Mouse (Mus musculus): ENCODE measurements around the gene Sez6.

Gene Sez6

GRCm38 (mm10) chr11:77906097-77906687, 24.4 kb upstream of the Sez6 start:
- DNase-seq (ENCODE audit: low spot score in 2 of 2) = no peak

- DNase-seq (ENCODE audit: low spot score in 2 of 2) = no peak
These were observed 23.8 kb upstream of the Sez6 start for GRCm38 (mm10) chr11:77906747-77907174.

DNA sequence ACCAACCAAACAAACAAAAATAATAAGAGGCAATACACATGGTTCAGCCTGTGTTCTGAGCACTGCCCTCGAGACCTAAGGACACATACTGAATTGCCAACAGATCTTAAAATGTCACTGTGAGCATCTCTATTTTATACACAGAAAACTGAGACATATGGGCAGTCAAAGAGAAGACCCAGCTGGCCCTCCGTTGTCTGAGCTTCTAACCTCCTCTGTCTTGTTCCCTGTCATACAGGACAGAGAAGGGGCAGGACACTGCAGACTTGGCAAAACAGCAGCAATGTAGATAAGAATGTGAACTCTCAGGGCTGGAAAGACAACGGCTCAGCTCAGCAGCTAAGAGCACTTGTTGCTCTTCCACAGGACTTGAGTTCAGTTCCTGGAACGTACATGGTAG, 22.1 kb upstream of the Sez6 start:
- DNase-seq (ENCODE audit: low spot score in 2 of 2) = no peak

GRCm38 (mm10) chr11:77909376-77909775, 21.2 kb upstream of the Sez6 start:
- no peak for DNase-seq (ENCODE audit: low spot score in 2 of 2)

DNA sequence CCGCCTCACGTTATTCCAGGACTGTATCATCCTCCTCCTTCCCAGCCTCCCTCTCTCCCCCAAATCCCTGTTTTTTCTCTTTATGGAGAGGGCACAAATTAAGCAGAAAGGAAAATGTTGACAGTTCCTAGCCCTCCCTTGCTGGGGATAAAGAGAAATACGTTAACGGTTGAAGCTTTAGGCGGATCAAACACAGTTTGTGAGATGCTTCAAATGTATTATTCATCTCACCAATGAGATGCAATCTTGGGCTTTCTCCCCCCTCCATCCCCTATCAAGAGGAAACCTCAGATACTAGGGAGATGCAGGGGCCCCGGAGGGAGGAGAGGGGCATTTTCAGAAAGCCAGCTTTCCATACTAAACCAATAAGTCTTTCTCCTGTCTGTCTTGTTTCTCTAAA, 20.8 kb upstream of the Sez6 start:
- no peak for DNase-seq (ENCODE audit: low spot score in 2 of 2)

GRCm38 (mm10) chr11:77913505-77913904, 17.1 kb upstream of the Sez6 start:
- no peak for DNase-seq (ENCODE audit: low spot score in 2 of 2)

DNA sequence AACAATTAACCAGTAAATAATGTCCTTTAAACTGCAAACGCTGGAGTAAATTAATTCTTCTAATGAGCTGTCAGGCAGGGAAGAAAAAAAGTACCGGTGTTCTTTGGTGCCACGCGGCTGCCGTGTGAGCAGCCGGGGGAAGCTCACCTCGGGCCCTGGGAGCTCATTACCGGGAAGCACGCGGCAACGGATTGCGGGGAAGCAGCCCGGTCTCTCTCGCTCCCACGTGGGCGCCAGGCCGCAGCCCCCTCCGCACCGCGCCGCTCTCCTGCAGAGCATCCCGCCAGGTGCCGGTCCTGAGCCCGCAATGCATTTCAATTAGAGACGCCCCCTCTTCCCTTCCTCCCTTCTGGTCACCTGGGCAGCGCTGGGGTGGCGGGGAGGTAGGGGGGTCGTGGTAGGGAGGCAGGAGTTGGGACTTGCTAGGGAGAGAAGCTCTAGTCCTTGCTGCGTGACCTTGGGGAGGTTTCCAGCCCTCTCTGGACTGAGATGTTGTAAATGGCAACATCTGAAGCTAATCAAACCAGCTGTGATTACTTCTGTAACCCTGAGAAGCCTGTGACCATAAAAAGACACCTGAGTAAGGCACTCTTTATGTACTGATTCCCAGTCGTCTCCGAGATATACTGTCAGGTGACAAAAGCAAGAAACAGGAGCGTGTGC, 15.9 kb upstream of the Sez6 start:
- DNase-seq (ENCODE audit: low spot score in 2 of 2) = no peak

GRCm38 (mm10) chr11:77916741-77917140, 13.9 kb upstream of the Sez6 start:
- DNase-seq (ENCODE audit: low spot score in 2 of 2) = no peak

GRCm38 (mm10) chr11:77917166-77917565, 13.4 kb upstream of the Sez6 start:
- DNase-seq (ENCODE audit: low spot score in 2 of 2) = no peak

DNA sequence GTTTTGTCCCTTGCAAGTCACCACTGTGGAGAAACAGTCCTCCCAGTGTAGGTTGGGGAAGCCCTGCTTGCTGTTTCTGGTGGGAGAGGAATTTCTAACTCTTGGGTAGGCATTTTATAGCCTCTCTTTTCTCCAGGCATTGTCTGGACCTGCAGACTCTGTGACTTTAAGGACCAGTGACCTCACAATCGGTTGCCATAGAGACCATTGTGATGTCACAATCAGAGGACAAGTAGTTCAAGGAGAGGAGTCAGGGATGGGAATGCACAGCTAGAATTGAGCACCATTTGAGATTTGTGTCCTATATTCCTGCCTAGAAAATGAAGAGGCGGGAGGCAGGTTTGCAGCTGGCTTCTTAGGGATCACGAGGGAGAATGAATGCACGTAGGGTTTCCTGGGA, 7.3 kb upstream of the Sez6 start:
- no peak for DNase-seq (ENCODE audit: low spot score in 2 of 2)

- no peak for DNase-seq (ENCODE audit: low spot score in 2 of 2)
These were observed 4.6 kb upstream of the Sez6 start for GRCm38 (mm10) chr11:77925836-77926657.

GRCm38 (mm10) chr11:77926666-77927065, 3.9 kb upstream of the Sez6 start:
- no peak for DNase-seq (ENCODE audit: low spot score in 2 of 2)

DNA sequence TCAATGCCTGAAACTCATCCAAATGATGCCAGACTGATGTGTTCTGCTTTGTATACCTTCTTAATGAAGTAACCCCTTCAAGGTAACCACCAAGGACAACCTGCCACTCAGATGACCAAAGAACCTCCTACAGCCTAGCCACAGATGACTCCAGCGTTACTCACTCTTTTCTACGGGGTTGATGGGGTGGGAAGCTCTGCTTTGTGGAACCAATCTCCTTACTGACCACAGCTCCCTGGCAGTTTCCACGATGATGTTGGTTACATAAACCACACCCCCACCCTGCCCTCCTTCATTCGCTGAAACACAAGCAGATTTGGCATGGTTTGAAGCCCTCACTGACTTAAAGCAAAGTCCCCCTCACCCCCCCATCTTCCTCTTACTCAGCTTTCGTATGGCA, 2.8 kb upstream of the Sez6 start:
- no peak for DNase-seq (ENCODE audit: low spot score in 2 of 2)

DNA sequence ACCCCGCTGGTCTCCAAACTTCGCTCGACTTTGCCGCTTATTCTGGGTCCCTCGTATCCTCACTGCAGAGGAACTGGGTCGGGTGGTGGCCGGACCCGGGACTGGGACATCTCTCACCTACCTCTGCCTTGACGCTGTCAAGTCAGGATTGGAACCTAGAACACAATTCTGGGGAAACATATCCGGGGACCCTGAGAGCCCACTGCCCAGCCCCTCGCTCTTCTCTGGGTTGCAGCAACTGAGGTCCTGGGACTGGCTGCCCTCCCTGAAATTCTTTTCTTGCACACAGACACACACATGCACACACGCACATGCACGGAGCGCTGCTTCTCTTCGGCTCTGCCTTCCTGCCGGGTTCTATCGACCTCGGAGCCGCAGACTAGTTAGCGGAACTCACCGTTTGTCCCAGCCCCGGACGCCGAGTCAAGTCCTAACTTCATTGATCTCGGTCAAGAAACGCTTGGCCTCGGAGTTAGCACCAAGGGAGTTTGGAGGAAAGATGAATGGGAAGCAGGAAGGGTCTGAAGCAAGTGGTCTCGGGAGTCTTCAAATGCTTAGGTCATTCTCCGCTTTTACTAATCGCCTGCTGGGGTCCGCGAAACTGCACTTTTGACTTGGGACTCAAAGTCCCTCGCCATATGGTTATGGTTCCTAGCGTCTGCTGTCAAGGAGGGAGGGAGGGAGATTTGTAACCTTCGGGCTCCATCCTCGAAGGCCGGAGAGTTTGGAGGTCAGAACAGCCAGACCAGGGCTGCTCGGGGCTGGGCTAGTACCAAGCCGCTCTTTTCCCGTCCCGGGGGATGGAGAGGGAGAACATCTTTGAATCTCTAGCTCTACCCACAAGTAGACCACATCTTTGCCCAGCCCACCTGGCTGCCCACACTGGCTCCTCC, 1.2 kb downstream of the Sez6 start:
- no peak for DNase-seq (ENCODE audit: low spot score in 2 of 2)

- DNase-seq (ENCODE audit: low spot score in 2 of 2) = no peak
These were observed 2.0 kb downstream of the Sez6 start for GRCm38 (mm10) chr11:77932576-77932975.

DNA sequence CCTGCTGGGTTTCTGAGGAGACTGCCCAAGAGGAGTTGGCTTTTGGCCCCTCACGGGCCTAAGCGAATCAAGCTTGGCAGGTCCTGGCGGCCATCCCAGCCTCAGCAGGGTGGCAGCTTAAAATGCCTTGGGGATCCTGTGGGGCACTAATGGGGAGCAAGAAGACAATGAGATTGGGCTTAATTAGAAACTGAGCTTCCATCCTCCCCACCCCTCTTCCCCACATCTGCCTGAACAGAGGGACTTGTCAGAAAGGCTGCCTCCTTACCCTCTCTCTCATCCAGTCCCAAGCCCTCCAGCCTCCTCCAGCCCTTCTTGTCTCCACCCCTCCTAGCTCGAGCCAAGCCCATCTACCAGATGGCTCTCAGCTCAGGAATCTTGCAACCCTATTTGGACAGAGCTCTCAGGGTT, 3.5 kb downstream of the Sez6 start:
- DNase-seq (ENCODE audit: low spot score in 2 of 2) = no peak

- no peak for DNase-seq (ENCODE audit: low spot score in 2 of 2)
These were observed 4.1 kb downstream of the Sez6 start for GRCm38 (mm10) chr11:77934568-77935311.

- no peak for DNase-seq (ENCODE audit: low spot score in 2 of 2)
These were observed 6.2 kb downstream of the Sez6 start for GRCm38 (mm10) chr11:77936846-77937245.

DNA sequence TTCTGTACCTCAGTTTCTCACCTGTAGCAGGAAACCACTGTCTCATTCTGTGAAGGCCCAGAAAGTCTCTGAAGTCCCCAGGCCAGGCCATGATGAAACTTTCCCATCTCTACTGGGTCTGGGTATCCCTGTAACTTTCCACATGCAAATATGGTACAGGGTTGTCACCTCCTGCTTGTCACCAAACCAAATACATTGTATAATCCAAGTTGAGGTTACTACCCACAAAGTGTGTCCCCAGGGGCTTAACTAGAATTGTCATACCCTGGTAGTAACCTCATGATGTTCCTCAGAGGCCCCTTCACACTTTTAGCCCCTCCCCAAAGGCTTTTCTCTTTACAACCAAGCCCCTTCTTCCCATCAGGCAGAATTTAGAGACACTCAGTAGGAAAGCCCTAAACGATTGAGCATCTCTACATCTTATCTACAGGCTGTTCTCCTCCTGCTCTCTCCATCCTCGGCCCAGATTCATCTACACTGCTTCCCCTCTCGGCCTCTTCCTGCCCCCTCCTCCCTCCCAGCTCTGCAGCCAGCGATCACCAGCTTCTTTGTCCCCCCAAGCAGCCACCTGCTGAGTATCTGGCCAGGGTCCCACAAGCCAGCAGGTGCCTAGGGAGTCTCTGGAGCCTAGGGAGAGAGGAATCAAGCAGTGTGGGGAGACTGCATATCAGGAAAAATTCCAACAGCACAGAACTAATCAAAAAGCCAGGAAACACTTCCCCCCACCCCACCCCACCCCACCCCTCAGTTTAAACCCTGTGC, 7.2 kb downstream of the Sez6 start:
- no peak for DNase-seq (ENCODE audit: low spot score in 2 of 2)

- no peak for DNase-seq (ENCODE audit: low spot score in 2 of 2)
These were observed 11.6 kb downstream of the Sez6 start for GRCm38 (mm10) chr11:77942230-77942629.

Measured in spleen, postnatal 36 days (tissue).